Mouse (Mus musculus) erythroblast, embryonic 14.5 days (primary cell): ENCODE measurements around the gene Rell1.

Experiments
- GATA1 ChIP-seq: IDR thresholded peaks from 2 replicates; pipeline ENCODE4 v1.6.1; 2012; ENCODE audit warnings: low read length, inconsistent platforms, mixed read lengths
- TAL1 ChIP-seq: IDR thresholded peaks from 3 replicates; pipeline ENCODE4 v1.6.1; 2012; ENCODE audit warnings: low read length, inconsistent platforms, mixed read lengths

GRCm38 (mm10) chr5:63968443-63969415 lies at the start of gene Rell1:
- TF ChIP-seq TAL1 = no peak
- TF ChIP-seq GATA1 = no peak
